ENCODE assay signal across 8 mouse cellular contexts in genomic region chr6:37723337-37723736, GRCm38 (mm10).
A peak's percentile ranks its signal among the peaks of the same experiment; 100 is the strongest.
DNase-seq lines count a peak whose midpoint lies in the region; ATAC-seq lines count a peak whose summit lies in the region.

No protein-coding gene starts in this region.

- DNase-seq in layer of hippocampus, adult 8-10 months (ENCODE audit: low spot score in 2 of 2), result peak; percentile 4 to 12
- DNase-seq in layer of hippocampus, postnatal 25 days (ENCODE audit: extremely low spot score in 1 of 2, low spot score in 1 of 2), result no peak
- peak; percentile 81 for DNase-seq in NIH3T3 (ENCODE audit: low read depth)
- peak; percentile 31 to 37 for DNase-seq in cerebellum, postnatal 14 days
- DNase-seq in ovary, postnatal 10 days (ENCODE audit: low spot score), result no peak
- DNase-seq in ovary, postnatal 36 days (ENCODE audit: low spot score), result no peak

- ATAC-seq in inflammation-experienced regulatory T-cells, adult 6 months, result peak; percentile 95
- peak; percentile 52 for ATAC-seq in megakaryocyte, adult 5-6 weeks (ENCODE audit: poor library complexity, severe bottlenecking)

Comparison
In these comparisons a context has a peak if more than half of its experiments do, and no peak if none do; other contexts are left out.
1. DNase-seq: peak in layer of hippocampus, adult 8-10 months (2 of 2), NIH3T3 (single experiment) and cerebellum, postnatal 14 days (2 of 2); none in layer of hippocampus, postnatal 25 days (0 of 2), ovary, postnatal 10 days (single experiment) and ovary, postnatal 36 days (single experiment).